Mouse (Mus musculus) ovary, postnatal 36 days (tissue): Measurements from ENCODE around the gene Vmn1r132.
"Not testable (repeated sequence)": the region's sequence is repeated elsewhere in the genome, so short reads cannot be mapped to it uniquely, and the experiment has no call there.

Experiments
- DNase-seq: peaks from one replicate; pipeline ENCODE4 v3.0.0; 2022; ENCODE audit warnings: low spot score, mixed read lengths

Vmn1r132 gene

DNA sequence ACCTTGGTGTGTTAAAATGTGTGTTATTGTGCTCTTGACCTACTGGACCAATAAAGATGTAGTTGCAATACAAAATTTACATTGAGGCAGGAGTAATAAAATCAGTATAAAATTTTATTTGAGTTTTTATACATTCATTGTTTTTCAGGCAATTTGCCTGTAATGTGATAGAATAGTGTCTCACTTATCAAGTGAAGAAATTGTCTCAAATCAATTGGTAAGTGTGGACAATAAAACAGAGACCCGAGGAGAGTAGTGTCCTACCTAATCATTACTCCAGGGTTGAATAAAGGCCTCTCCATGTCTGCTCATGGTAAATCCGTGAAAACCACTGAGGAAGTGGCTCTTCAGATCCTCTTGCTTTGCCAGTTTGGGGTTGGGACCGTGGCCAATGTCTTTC lies at the start of gene Vmn1r132:
TSS of gene Vmn1r132 (plus strand) at position 301 of the 400 bp plus-strand sequence.
- DNase-seq = not testable (repeated sequence)
